Mouse (Mus musculus) MEL (cell line): ENCODE data around the gene Ift81. TPM values are rescaled to one million over a fixed set of nuclear protein-coding genes. Genes with fewer than 3 reads are reported as not detected.

Experiments used
- DNase-seq: peaks from one replicate; pipeline ENCODE4 v3.0.0; 2011; ENCODE audit warnings: low read depth, low spot score
- H3K27ac ChIP-seq: 2 replicates; pipeline ENCODE4 v1.5.1; 2012; ENCODE audit warnings: low read depth, mild to moderate bottlenecking, control low read depth, low read length, moderate library complexity; ENCODE audit not compliant: control insufficient read depth
- H3K27me3 ChIP-seq, 2 experiments: fragments of 150-350 bp in 1 of 2; sonication (generic) in 1 of 2; 2 replicates each; pipeline ENCODE4 v1.6.1; 2012; ENCODE audit warnings: low read length in 2 of 2, mild to moderate bottlenecking in 2 of 2, improper control_type of control experiment in 1 of 2, moderate library complexity in 1 of 2; ENCODE audit not compliant: insufficient read depth in 2 of 2, control insufficient read depth in 1 of 2
- H3K36me3 ChIP-seq, 2 experiments: 2 replicates each; pipeline ENCODE4 v1.6.1; 2012 to 2014; ENCODE audit warnings: low read length in 2 of 2, improper control_type of control experiment in 1 of 2, inconsistent platforms in 1 of 2, mild to moderate bottlenecking in 1 of 2; ENCODE audit not compliant: insufficient read depth in 2 of 2, control insufficient read depth in 1 of 2
- H3K4me1 ChIP-seq, 2 experiments: fragments of 150-350 bp in 1 of 2; sonication (generic) in 1 of 2; 2 replicates each; pipeline ENCODE4 v1.6.1; 2012; ENCODE audit warnings: low read length in 2 of 2, improper control_type of control experiment in 1 of 2, mild to moderate bottlenecking in 1 of 2; ENCODE audit not compliant: insufficient read depth in 2 of 2, control insufficient read depth in 1 of 2
- H3K4me3 ChIP-seq, 2 experiments: fragments of 150-350 bp in 1 of 2; sonication (generic) in 1 of 2; 2 replicates each; pipeline ENCODE4 v1.5.1; 2012; ENCODE audit warnings: low read depth in 2 of 2, low read length in 2 of 2, mild to moderate bottlenecking in 2 of 2, moderate library complexity in 2 of 2, control low read depth in 1 of 2, improper control_type of control experiment in 1 of 2; ENCODE audit not compliant: control insufficient read depth in 1 of 2, insufficient read depth in 1 of 2
- H3K79me2 ChIP-seq: 2 replicates; pipeline ENCODE4 v1.6.1; 2012; ENCODE audit warnings: mild to moderate bottlenecking, low read length, moderate library complexity; ENCODE audit not compliant: control insufficient read depth, poor library complexity, insufficient read depth
- H3K9ac ChIP-seq: 2 replicates; pipeline ENCODE4 v1.6.1; 2012; ENCODE audit warnings: low read depth, mild to moderate bottlenecking, control low read depth, low read length, moderate library complexity; ENCODE audit not compliant: control insufficient read depth, poor library complexity, severe bottlenecking
- H3K9me3 ChIP-seq: fragments of 150-350 bp; sonication (generic); replicated peaks from 2 replicates; pipeline ENCODE4 v1.6.1; 2012; ENCODE audit warnings: mild to moderate bottlenecking, low read length, improper control_type of control experiment, moderate library complexity; ENCODE audit not compliant: insufficient read depth
- CHD1 ChIP-seq: IDR thresholded peaks from 2 replicates; pipeline ENCODE4 v1.6.1; 2012; ENCODE audit warnings: low read depth, mild to moderate bottlenecking, inconsistent platforms, low read length, improper control_type of control experiment
- CTCF ChIP-seq, 3 experiments: IDR thresholded peaks in 2 of 3; conservative IDR thresholded peaks in 1 of 3; 2 replicates each; pipeline ENCODE4 v1.5.1; 2011 to 2012; ENCODE audit warnings: low read length in 3 of 3, low read depth in 2 of 3, mild to moderate bottlenecking in 2 of 3, improper control_type of control experiment in 1 of 3, inconsistent platforms in 1 of 3, mixed read lengths in 1 of 3, moderate library complexity in 1 of 3; ENCODE audit not compliant: control insufficient read depth in 1 of 3, insufficient read depth in 1 of 3, poor library complexity in 1 of 3, severe bottlenecking in 1 of 3
- ELF1 ChIP-seq: IDR thresholded peaks from 2 replicates; pipeline ENCODE4 v1.6.1; 2014; ENCODE audit warnings: low read depth, mild to moderate bottlenecking, inconsistent platforms, low read length, improper control_type of control experiment, moderate library complexity
- EP300 ChIP-seq, 2 experiments: IDR thresholded peaks; 2 replicates each; pipeline ENCODE4 v1.6.1; 2011; ENCODE audit warnings: improper control_type of control experiment in 2 of 2, low read length in 2 of 2, low read depth in 1 of 2, mild to moderate bottlenecking in 1 of 2
- GABPA ChIP-seq: IDR thresholded peaks from 2 replicates; pipeline ENCODE4 v1.6.1; 2012; ENCODE audit warnings: low read depth, mild to moderate bottlenecking, inconsistent platforms, low read length, improper control_type of control experiment, moderate library complexity
- GATA1 ChIP-seq: IDR thresholded peaks from 2 replicates; pipeline ENCODE4 v1.6.1; 2011; ENCODE audit warnings: low read depth, low read length, improper control_type of control experiment
- HCFC1 ChIP-seq: IDR thresholded peaks from 2 replicates; pipeline ENCODE4 v1.6.1; 2012; ENCODE audit warnings: low read depth, mild to moderate bottlenecking, inconsistent platforms, low read length, improper control_type of control experiment, moderate library complexity
- JUND ChIP-seq: IDR thresholded peaks from 2 replicates; pipeline ENCODE4 v1.6.1; 2011; ENCODE audit warnings: low read depth, mild to moderate bottlenecking, improper control_type of control experiment, low read length
- MAFK ChIP-seq: IDR thresholded peaks from 2 replicates; pipeline ENCODE4 v1.6.1; 2011; ENCODE audit warnings: low read depth, mild to moderate bottlenecking, low read length, improper control_type of control experiment, borderline replicate concordance
- MAX ChIP-seq: IDR thresholded peaks from 2 replicates; pipeline ENCODE4 v1.6.1; 2011; ENCODE audit warnings: low read length, improper control_type of control experiment
- MAZ ChIP-seq: IDR thresholded peaks from 2 replicates; pipeline ENCODE4 v1.6.1; 2012; ENCODE audit warnings: low read depth, mild to moderate bottlenecking, inconsistent platforms, low read length, improper control_type of control experiment
- MEF2A ChIP-seq: IDR thresholded peaks from 2 replicates; pipeline ENCODE4 v1.6.1; 2014; ENCODE audit warnings: low read depth, mild to moderate bottlenecking, inconsistent platforms, low read length, improper control_type of control experiment; ENCODE audit not compliant: poor library complexity, insufficient replicate concordance, severe bottlenecking; ENCODE audit errors: extremely low read depth
- MXI1 ChIP-seq: IDR thresholded peaks from 2 replicates; pipeline ENCODE4 v1.6.1; 2011; ENCODE audit warnings: mild to moderate bottlenecking, low read depth, low read length, improper control_type of control experiment
- MYC ChIP-seq: IDR thresholded peaks from 2 replicates; pipeline ENCODE4 v1.6.1; 2011; ENCODE audit warnings: low read depth, mild to moderate bottlenecking, low read length, improper control_type of control experiment, moderate library complexity
- NELFE ChIP-seq: IDR thresholded peaks from 2 replicates; pipeline ENCODE4 v1.6.1; 2011; ENCODE audit warnings: low read depth, low read length, improper control_type of control experiment
- NRF1 ChIP-seq: IDR thresholded peaks from 2 replicates; pipeline ENCODE4 v1.6.1; 2014; ENCODE audit warnings: low read depth, mild to moderate bottlenecking, inconsistent platforms, low read length, improper control_type of control experiment, moderate library complexity; ENCODE audit not compliant: poor library complexity, insufficient read depth, severe bottlenecking
- POLR2A ChIP-seq, 2 experiments: IDR thresholded peaks; 2 replicates each; pipeline ENCODE4 v1.6.1; 2011 to 2012; ENCODE audit warnings: low read length in 2 of 2, mild to moderate bottlenecking in 2 of 2, control low read depth in 1 of 2, improper control_type of control experiment in 1 of 2, low read depth in 1 of 2, moderate library complexity in 1 of 2; ENCODE audit not compliant: control insufficient read depth in 1 of 2, insufficient read depth in 1 of 2, poor library complexity in 1 of 2
- POLR2AphosphoS2 ChIP-seq: IDR thresholded peaks from 2 replicates; pipeline ENCODE4 v1.6.1; 2011; ENCODE audit warnings: low read length, improper control_type of control experiment
- POLR2AphosphoS5 ChIP-seq: IDR thresholded peaks from 2 replicates; pipeline ENCODE4 v1.6.1; 2012; ENCODE audit warnings: low read depth, borderline replicate concordance, mild to moderate bottlenecking, inconsistent platforms, low read length, moderate library complexity, mixed read lengths
- RAD21 ChIP-seq: IDR thresholded peaks from 2 replicates; pipeline ENCODE4 v1.6.1; 2011; ENCODE audit warnings: mild to moderate bottlenecking, low read depth, low read length, improper control_type of control experiment
- RCOR1 ChIP-seq: IDR thresholded peaks from 2 replicates; pipeline ENCODE4 v1.6.1; 2012; ENCODE audit warnings: low read depth, mild to moderate bottlenecking, inconsistent platforms, low read length, improper control_type of control experiment
- TAL1 ChIP-seq: IDR thresholded peaks from 2 replicates; pipeline ENCODE4 v1.6.1; 2012; ENCODE audit warnings: mild to moderate bottlenecking, inconsistent platforms, low read length, moderate library complexity, mixed read lengths
- TCF12 ChIP-seq: IDR thresholded peaks from 2 replicates; pipeline ENCODE4 v1.6.1; 2014; ENCODE audit warnings: low read depth, mild to moderate bottlenecking, inconsistent platforms, low read length, improper control_type of control experiment, moderate library complexity
- UBTF ChIP-seq: IDR thresholded peaks from 2 replicates; pipeline ENCODE4 v1.6.1; 2012; ENCODE audit warnings: low read depth, mild to moderate bottlenecking, inconsistent platforms, low read length, improper control_type of control experiment, moderate library complexity, borderline replicate concordance; ENCODE audit not compliant: insufficient read depth
- USF1 ChIP-seq: IDR thresholded peaks from 2 replicates; pipeline ENCODE4 v1.6.1; 2014; ENCODE audit warnings: low read depth, mild to moderate bottlenecking, inconsistent platforms, low read length, improper control_type of control experiment, moderate library complexity
- USF2 ChIP-seq, 2 experiments: IDR thresholded peaks; 2 replicates each; pipeline ENCODE4 v1.6.1; 2011 to 2012; ENCODE audit warnings: improper control_type of control experiment in 2 of 2, low read length in 2 of 2, borderline replicate concordance in 1 of 2, inconsistent platforms in 1 of 2, low read depth in 1 of 2, mild to moderate bottlenecking in 1 of 2; ENCODE audit not compliant: insufficient read depth in 1 of 2
- ZMIZ1 ChIP-seq: IDR thresholded peaks from 2 replicates; pipeline ENCODE4 v1.6.1; 2012; ENCODE audit warnings: low read depth, mild to moderate bottlenecking, inconsistent platforms, low read length, improper control_type of control experiment, moderate library complexity
- polyA plus RNA-seq, 2 experiments: library from polyadenylated mRNA; stranded (reverse) in 1 of 2; unstranded in 1 of 2; fragments of >175 nt in 1 of 2; fragments of >200 nt in 1 of 2; gene quantifications; 2 replicates each; pipeline versions ENCODE4 v1.2.1 to v1.2.4; 2012; ENCODE audit warnings: low replicate concordance in 2 of 2, low read depth in 1 of 2; ENCODE audit not compliant: insufficient read length in 2 of 2, insufficient read depth in 1 of 2, missing spikeins in 1 of 2
- total RNA-seq: library from RNA; depleted of rRNA; stranded (reverse); fragments of 300-350 nt; gene quantifications from 2 replicates; pipeline ENCODE4 v1.2.3, GENCODE M21; 2012

Ift81 gene
- total and polyA plus RNA-seq, 3 experiments: 1.5 to 1.9 TPM; not detected in 1

DNA sequence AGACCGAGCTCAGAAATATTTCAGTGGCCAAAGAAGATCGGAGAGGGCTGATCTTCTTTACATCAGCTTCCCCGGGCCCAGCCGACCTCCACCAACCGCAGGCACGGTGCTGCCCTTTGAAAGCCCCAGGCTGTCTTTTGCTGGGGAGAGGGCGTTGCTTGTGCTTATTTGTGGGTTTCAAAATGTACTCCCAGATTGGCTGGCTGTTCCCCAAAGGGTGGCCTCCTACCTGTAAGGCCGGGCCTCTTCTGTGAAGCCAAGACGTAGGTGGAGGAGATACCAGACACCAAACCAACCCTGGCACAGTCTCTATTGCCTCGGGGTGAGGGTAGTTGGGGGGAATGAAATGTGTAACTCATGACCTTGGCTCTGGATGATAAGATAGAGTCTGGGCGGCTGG lies 31.7 kb upstream of the Ift81 start:
- peaks cover 0 to 46% of the 10 kb centered on the region in 2 experiments; a peak in 2 of 4 replicates for H3K36me3 ChIP-seq
- no peak for TF ChIP-seq JUND
- TF ChIP-seq HCFC1: 0 out of 2 replicates have a peak, but pooled peaks have one; percentile 1
- TF ChIP-seq MAX: no peak
- TF ChIP-seq NELFE: peak; percentile 33
- TF ChIP-seq ELF1: no peak
- TF ChIP-seq POLR2A (IDR thresholded peaks at IDR 0.05; ENCODE audit: control insufficient read depth in 1 of 2, insufficient read depth in 1 of 2, low read depth in 1 of 2, low read length in 2 of 2, poor library complexity in 1 of 2): peak in 1 of 2 experiments; percentile 23; a peak in 1 of 4 replicates
- TF ChIP-seq MXI1: peak; percentile 49; the same call in 1 of the 2 replicates
- TF ChIP-seq EP300 (IDR thresholded peaks at IDR 0.05; ENCODE audit: low read depth in 1 of 2, low read length in 2 of 2): peak in 1 of 2 experiments; percentile 22; a peak in 1 of 4 replicates
- peak; percentile 17; the same call in 1 of the 2 replicates for TF ChIP-seq POLR2AphosphoS2
- peak overlapping the region; percentile 75 for H3K27ac ChIP-seq
- H3K79me2 ChIP-seq: peaks cover 24% of the 10 kb centered on the region
- peaks cover 16 to 55% of the 10 kb centered on the region in 2 experiments for H3K4me1 ChIP-seq
- peak overlapping the region; percentile 45 to 47 for H3K4me3 ChIP-seq
- H3K9ac ChIP-seq: peak overlapping the region; percentile 64
- H3K9me3 ChIP-seq: no peaks in the 10 kb centered on the region
- H3K27me3 ChIP-seq: no peaks in the 10 kb centered on the region
- DNase-seq: peak; percentile 64

DNA sequence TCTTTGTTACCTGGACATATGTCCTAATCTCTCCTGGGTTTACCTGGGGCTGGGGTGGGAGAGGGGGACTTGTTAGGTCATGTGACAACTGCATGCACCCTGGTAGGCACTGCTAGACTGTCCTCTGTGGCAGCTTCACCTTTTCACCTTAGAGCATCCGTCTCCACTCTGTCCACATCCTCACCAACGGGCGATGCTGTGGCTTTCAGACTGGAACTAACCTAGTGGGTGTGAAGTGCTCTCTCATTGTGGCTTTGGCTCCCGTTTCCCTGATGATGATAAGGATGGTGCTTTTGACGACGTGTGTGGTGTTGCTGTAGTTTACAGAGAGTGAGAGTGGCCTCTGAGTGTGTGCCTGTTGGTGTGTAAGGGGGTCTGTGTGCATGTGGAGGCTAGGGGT lies 31.0 kb upstream of the Ift81 start:
- Histone ChIP-seq H3K27me3 (no peaks in the 10 kb centered on the region), H3K9me3 (no peaks in the 10 kb centered on the region), H3K9ac (peak overlapping the region; percentile 64), H3K4me1 (peaks cover 15 to 49% of the 10 kb centered on the region in 2 experiments), H3K27ac (peak overlapping the region; percentile 75), H3K36me3 (peaks cover 0 to 40% of the 10 kb centered on the region in 2 experiments; a peak in 2 of 4 replicates), H3K4me3 (peak overlapping the region; percentile 45 to 70), H3K79me2 (peaks cover 19% of the 10 kb centered on the region)
- peak; percentile 83 for DNase-seq
- TF ChIP-seq USF1 (peak; percentile 50), MYC (no peak), POLR2AphosphoS2 (peak; percentile 26; the same call in 1 of the 2 replicates), NRF1 (no peak), GABPA (peak; percentile 64; the same call in 1 of the 2 replicates), USF2 (IDR thresholded peaks at IDR 0.05; ENCODE audit: borderline replicate concordance in 1 of 2, insufficient read depth in 1 of 2, low read depth in 1 of 2, low read length in 2 of 2) (peak in 1 of 2 experiments; percentile 32; a peak in 1 of 4 replicates), POLR2AphosphoS5 (no peak), RAD21 (no peak), CTCF (IDR thresholded peaks at IDR 0.05 in 2 of 3, conservative IDR thresholded peaks at IDR 0.05 in 1 of 3; ENCODE audit: control insufficient read depth in 1 of 3, insufficient read depth in 1 of 3, low read depth in 2 of 3, low read length in 3 of 3, poor library complexity in 1 of 3, severe bottlenecking in 1 of 3) (no peak), GATA1 (peak; percentile 70), TCF12 (peak; percentile 62; the same call in 1 of the 2 replicates), RCOR1 (peak; percentile 85), UBTF (no peak), MAFK (0 out of 2 replicates have a peak, but pooled peaks have one; percentile 47), ZMIZ1 (peak; percentile 64; the same call in 1 of the 2 replicates), MXI1 (peak; percentile 64; the same call in 1 of the 2 replicates), CHD1 (no peak), POLR2A (IDR thresholded peaks at IDR 0.05; ENCODE audit: control insufficient read depth in 1 of 2, insufficient read depth in 1 of 2, low read depth in 1 of 2, low read length in 2 of 2, poor library complexity in 1 of 2) (no peak), MAZ (no peak), MEF2A (no peak), NELFE (0 out of 2 replicates have a peak, but pooled peaks have one; percentile 9), TAL1 (no peak), EP300 (IDR thresholded peaks at IDR 0.05; ENCODE audit: low read depth in 1 of 2, low read length in 2 of 2) (peak; percentile 73 to 84), ELF1 (0 out of 2 replicates have a peak, but pooled peaks have one; percentile 17), HCFC1 (peak; percentile 41; the same call in 1 of the 2 replicates)
